Mouse (Mus musculus) midbrain, embryonic 11.5 days (tissue): ENCODE data around the gene Gimap4. TPM values are rescaled to one million over a fixed set of nuclear protein-coding genes. Genes with fewer than 3 reads are reported as not detected.

Source experiments
- ATAC-seq: fragments of 200-750 bp; cut with Nextera tagmentation; 2 replicates; pipeline ENCODE4 v1.8.0; 2017; ENCODE audit warnings: moderate TSS enrichment, moderate library complexity; ENCODE audit not compliant: low FRiP score
- DNase-seq: peaks from one replicate; pipeline ENCODE4 v3.0.0; 2015; ENCODE audit warnings: low spot score; ENCODE audit errors: missing footprints
- H3K27ac ChIP-seq: fragments of 300-500 bp; sonication (generic); 2 replicates; pipeline ENCODE4 v1.5.1; 2014; ENCODE audit warnings: low read depth, low read length
- H3K27me3 ChIP-seq: fragments of 300-500 bp; sonication (generic); 2 replicates; pipeline ENCODE4 v1.6.1; 2014; ENCODE audit warnings: mild to moderate bottlenecking, low read length, moderate library complexity, mixed read lengths; ENCODE audit not compliant: control insufficient read depth, insufficient read depth
- H3K36me3 ChIP-seq: fragments of 300-500 bp; sonication (generic); 2 replicates; pipeline ENCODE4 v1.6.1; 2014; ENCODE audit warnings: mild to moderate bottlenecking, low read length, moderate library complexity, mixed read lengths; ENCODE audit not compliant: control insufficient read depth, insufficient read depth
- H3K4me1 ChIP-seq: fragments of 300-500 bp; sonication (generic); 2 replicates; pipeline ENCODE4 v1.6.1; 2014; ENCODE audit warnings: low read length; ENCODE audit not compliant: control insufficient read depth, insufficient read depth
- H3K4me2 ChIP-seq: fragments of 300-500 bp; sonication (generic); 2 replicates; pipeline ENCODE4 v1.6.1; 2014; ENCODE audit warnings: mild to moderate bottlenecking, moderate library complexity
- H3K4me3 ChIP-seq: fragments of 300-500 bp; sonication (generic); 2 replicates; pipeline ENCODE4 v1.5.1; 2014; ENCODE audit warnings: low read depth, low read length
- H3K9ac ChIP-seq: fragments of 300-500 bp; sonication (generic); 2 replicates; pipeline ENCODE4 v1.6.1; 2014; ENCODE audit warnings: low read length
- H3K9me3 ChIP-seq: fragments of 300-500 bp; sonication (generic); 2 replicates; pipeline ENCODE4 v1.6.1; 2016; ENCODE audit warnings: low read length; ENCODE audit not compliant: control insufficient read depth
- WGBS: fragments of 180-500 bp; shearing (Covaris S2); extraction: QIAGEN DNeasy Blood & Tissue Kit; methylation state at CpG from one replicate; pipeline ENCODE4 v1.1.7; 2014; 5-methylcytosine and 5-hydroxymethylcytosine counted together
- polyA plus RNA-seq: library from polyadenylated mRNA; unstranded; fragments of >200 nt; fragmentation: Nextera tagmentation; extraction: Ambion mirVana; gene quantifications from 2 replicates; pipeline ENCODE4 v1.2.1, GENCODE M21; 2014

The Gimap4 gene
- 4.8 and 5.6 TPM in 2 replicates for polyA plus RNA-seq

DNA sequence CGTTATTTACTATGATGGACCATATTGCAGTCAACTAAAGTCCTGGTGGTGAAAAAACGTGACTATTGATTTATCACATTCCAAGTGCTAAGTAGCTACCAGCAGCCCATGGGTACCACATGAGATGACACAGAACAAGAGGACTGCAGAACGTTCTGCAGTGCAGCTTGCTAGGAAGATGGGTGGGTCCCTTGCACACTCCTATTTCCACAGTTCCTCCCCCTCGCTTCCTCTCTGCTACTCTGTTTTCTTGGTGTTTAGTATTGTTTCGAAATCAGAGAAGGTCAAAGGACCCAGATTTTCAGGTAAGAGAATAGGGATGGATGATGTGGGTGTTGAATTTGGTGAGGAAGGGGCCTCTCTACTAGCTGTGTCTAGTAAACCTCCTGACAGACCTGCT lies at the start of gene Gimap4:
Gimap4 (plus strand) TSS at position 231 of the 400 bp plus-strand sequence.
- no peak for DNase-seq
- H3K4me2 ChIP-seq, result no peak within 1 kb of the TSS
- no peak for ATAC-seq
- no peak within 1 kb of the TSS for H3K27ac ChIP-seq
- no peaks in the 10 kb centered on the region for H3K27me3 ChIP-seq
- 79% methylated on average over 5 of the region's 5 CpGs for WGBS
- H3K4me1 ChIP-seq, result no peaks in the 10 kb centered on the region
- no peaks in the 10 kb centered on the region for H3K9me3 ChIP-seq
- H3K9ac ChIP-seq, result no peak within 1 kb of the TSS
- no peaks in the 10 kb centered on the region for H3K36me3 ChIP-seq
- no peak within 1 kb of the TSS for H3K4me3 ChIP-seq

GRCm38 (mm10) chr6:48635105-48635504 lies 49.2 kb upstream of the Gimap4 start:
- Histone ChIP-seq H3K36me3 (no peaks in the 10 kb centered on the region), H3K4me3 (no peak overlapping the region), H3K4me1 (peaks cover 4% of the 10 kb centered on the region; the same call in 1 of the 2 replicates), H3K9ac (no peak overlapping the region), H3K27me3 (peaks cover 3% of the 10 kb centered on the region; the same call in 1 of the 2 replicates), H3K9me3 (no peaks in the 10 kb centered on the region), H3K4me2 (no peak overlapping the region), H3K27ac (no peak overlapping the region)
- ATAC-seq (no peak), DNase-seq (no peak)
- 91% methylated on average over 2 of the region's 2 CpGs for WGBS

DNA sequence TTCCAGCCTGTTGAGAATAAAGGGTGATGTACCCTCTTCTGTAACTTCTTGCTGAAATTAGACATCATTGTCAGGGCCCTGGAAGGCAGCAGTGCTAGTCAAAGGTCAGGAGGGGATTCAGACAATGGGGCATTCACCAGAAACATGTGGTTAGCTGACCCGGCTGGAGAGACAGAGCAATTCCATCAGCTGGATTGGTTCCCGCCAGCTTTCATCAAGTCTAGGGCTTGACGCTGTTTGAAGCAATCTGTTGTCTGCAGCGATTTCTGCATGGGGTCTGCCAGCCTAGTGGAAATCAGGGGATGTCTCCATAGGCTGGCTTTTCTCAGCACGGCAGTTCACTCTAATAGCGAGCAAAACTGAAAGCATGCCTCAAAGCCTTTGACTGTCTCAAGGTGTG lies 47.8 kb upstream of the Gimap4 start:
- Histone ChIP-seq H3K4me2 (no peak overlapping the region), H3K9me3 (no peaks in the 10 kb centered on the region), H3K27me3 (no peaks in the 10 kb centered on the region), H3K9ac (no peak overlapping the region), H3K27ac (no peak overlapping the region), H3K4me3 (no peak overlapping the region), H3K36me3 (no peaks in the 10 kb centered on the region), H3K4me1 (peaks cover 4% of the 10 kb centered on the region; the same call in 1 of the 2 replicates)
- ATAC-seq (no peak), DNase-seq (no peak)
- WGBS, result 57% methylated on average over 6 of the region's 6 CpGs

- Histone ChIP-seq H3K4me2 (no peak overlapping the region), H3K4me1 (peaks cover 4% of the 10 kb centered on the region; the same call in 1 of the 2 replicates), H3K9ac (no peak overlapping the region)
These were observed 46.4 kb upstream of the Gimap4 start for GRCm38 (mm10) chr6:48637811-48638500.

DNA sequence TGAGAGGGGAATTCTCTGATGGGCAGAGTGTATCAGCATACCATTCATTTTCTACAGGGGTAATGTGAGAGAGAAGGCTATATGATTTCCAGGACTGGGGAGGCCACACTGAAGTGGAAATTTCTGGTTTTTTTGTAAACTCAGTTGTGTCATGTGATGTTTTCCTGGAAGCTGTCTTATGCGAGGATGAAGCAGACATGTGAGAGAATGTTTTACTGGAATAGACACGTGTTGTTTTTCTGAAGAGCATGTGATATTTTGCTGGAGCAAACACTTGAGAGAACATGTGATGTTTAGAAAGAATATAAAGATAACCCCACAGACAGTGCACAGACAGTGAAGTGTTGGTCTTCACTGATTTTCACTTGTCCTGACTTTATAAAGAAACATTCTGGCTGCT lies 45.8 kb upstream of the Gimap4 start:
- Histone ChIP-seq H3K9me3 (no peaks in the 10 kb centered on the region), H3K36me3 (no peaks in the 10 kb centered on the region), H3K4me2 (no peak overlapping the region), H3K4me1 (peaks cover 4% of the 10 kb centered on the region; the same call in 1 of the 2 replicates), H3K9ac (no peak overlapping the region), H3K4me3 (no peak overlapping the region), H3K27me3 (no peaks in the 10 kb centered on the region), H3K27ac (no peak overlapping the region)
- 82% methylated on average over 2 of the region's 2 CpGs for WGBS
- DNase-seq, result no peak
- ATAC-seq, result no peak

More at GRCm38 (mm10) chr6:48637811-48638500, 46.4 kb upstream of the Gimap4 start:
- no peak for DNase-seq
- Histone ChIP-seq H3K36me3 (no peaks in the 10 kb centered on the region), H3K27me3 (no peaks in the 10 kb centered on the region), H3K9me3 (no peaks in the 10 kb centered on the region), H3K4me3 (no peak overlapping the region), H3K27ac (no peak overlapping the region)
- 70% methylated on average over 6 of the region's 6 CpGs for WGBS
- no peak for ATAC-seq

DNA sequence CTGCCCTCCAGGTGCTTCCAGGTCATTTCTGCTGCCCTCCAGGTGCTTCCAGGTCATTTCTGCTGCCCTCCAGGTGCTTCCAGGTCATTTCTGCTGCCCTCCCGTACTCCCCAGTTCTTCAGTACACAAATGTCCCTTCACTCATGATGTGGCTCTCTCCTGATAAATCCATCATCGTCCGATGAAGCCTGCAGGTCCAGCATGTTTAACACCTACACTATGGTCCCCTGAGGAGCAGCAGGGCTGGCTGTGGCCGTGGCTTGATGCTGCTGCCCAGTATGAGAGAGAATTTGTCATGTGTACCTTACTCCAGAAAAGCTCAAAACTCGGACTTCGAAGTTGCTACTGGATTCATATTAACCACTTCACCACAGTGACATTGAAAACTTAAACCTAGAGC lies 43.0 kb upstream of the Gimap4 start:
- Histone ChIP-seq H3K27me3 (no peaks in the 10 kb centered on the region), H3K4me3 (no peak overlapping the region), H3K4me2 (no peak overlapping the region), H3K27ac (no peak overlapping the region), H3K4me1 (peaks cover 4% of the 10 kb centered on the region; the same call in 1 of the 2 replicates), H3K9ac (no peak overlapping the region), H3K9me3 (no peaks in the 10 kb centered on the region), H3K36me3 (no peaks in the 10 kb centered on the region)
- no peak for ATAC-seq
- no peak for DNase-seq
- 78% methylated on average over 6 of the region's 6 CpGs for WGBS

GRCm38 (mm10) chr6:48642764-48643292 lies 41.5 kb upstream of the Gimap4 start:
- WGBS, result 22% methylated on average over 4 of the region's 4 CpGs
- H3K27ac ChIP-seq, result no peak overlapping the region
- peak; percentile 33; the same call in 1 of the 2 replicates for ATAC-seq
- H3K9me3 ChIP-seq, result no peaks in the 10 kb centered on the region
- no peaks in the 10 kb centered on the region for H3K27me3 ChIP-seq
- DNase-seq, result peak; percentile 97
- no peak overlapping the region for H3K4me3 ChIP-seq
- no peaks in the 10 kb centered on the region for H3K4me1 ChIP-seq
- H3K4me2 ChIP-seq, result no peak overlapping the region
- no peak overlapping the region for H3K9ac ChIP-seq
- no peaks in the 10 kb centered on the region for H3K36me3 ChIP-seq

DNA sequence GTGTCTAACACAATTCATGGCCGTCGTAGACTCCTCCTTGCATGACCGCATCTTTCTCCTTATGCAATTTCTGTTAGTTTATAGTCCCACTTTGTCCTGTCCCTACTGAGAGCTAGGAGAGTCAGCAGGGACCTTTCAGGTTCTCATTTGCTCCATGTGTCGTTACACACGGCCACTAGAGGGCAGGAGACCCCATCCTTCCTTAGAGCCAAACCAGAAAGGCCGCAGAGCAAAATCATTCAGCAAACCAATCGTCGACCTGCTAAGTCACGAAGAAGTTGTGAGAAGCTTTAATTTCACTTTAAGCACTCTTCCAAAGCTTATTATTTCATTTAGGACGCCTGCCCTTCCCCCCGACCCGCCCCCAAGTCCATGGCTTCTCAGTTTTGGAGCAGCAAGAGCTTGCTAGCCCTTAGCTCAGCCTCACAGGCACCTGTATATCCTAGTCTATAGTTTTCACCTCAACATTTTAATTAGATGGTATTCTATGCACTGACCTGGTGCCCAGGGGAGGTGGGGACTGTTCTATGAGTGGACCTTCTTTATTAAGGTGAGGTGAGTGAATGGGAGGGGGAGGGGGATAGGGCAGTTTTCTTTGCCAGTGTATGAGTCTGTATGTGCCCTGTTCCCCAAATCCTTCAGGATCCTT lies 38.6 kb upstream of the Gimap4 start:
- ATAC-seq, result peak; percentile 50; the same call in 1 of the 2 replicates
- 14% methylated on average over 12 of the region's 12 CpGs for WGBS

DNA sequence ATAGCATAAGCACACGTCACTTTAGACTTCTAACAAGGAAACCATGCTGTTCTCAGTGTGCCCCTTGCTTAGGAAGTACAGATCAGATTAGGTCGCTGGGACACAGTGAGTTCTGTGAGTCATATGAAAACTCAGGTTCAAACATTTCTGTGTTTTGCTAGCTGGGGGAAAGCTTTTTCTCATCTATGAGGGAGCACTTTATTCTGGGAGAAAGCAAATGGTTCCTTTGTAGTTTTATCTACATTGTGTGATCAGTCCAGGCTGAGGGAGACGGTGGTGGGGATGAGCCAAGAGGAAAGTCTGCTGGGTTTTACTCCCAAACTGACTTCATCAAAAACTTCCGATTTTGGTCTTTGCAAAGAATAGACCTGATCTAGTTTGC lies 38.0 kb upstream of the Gimap4 start:
- Histone ChIP-seq H3K27me3 (no peaks in the 10 kb centered on the region), H3K9me3 (no peaks in the 10 kb centered on the region), H3K36me3 (no peaks in the 10 kb centered on the region), H3K4me1 (no peaks in the 10 kb centered on the region), H3K4me3 (no peak overlapping the region), H3K9ac (no peak overlapping the region), H3K4me2 (no peak overlapping the region), H3K27ac (no peak overlapping the region)
- 80% methylated on average over 4 of the region's 4 CpGs for WGBS
- DNase-seq, result no peak
- no peak for ATAC-seq

More for the DNA sequence above, 38.6 kb upstream of the Gimap4 start:
- DNase-seq, result peak; percentile 93
- Histone ChIP-seq H3K4me2 (no peak overlapping the region), H3K27me3 (no peaks in the 10 kb centered on the region), H3K9ac (no peak overlapping the region), H3K4me3 (no peak overlapping the region), H3K4me1 (no peaks in the 10 kb centered on the region), H3K27ac (no peak overlapping the region), H3K36me3 (no peaks in the 10 kb centered on the region), H3K9me3 (no peaks in the 10 kb centered on the region)
